Mouse (Mus musculus): ENCODE results near the gene Sycp3.

- TF ChIP-seq CTCF (IDR thresholded peaks at IDR 0.05; ENCODE audit: low read depth) (no peak), EP300 (IDR thresholded peaks at IDR 0.05; ENCODE audit: low read depth) (no peak)
Measured at GRCm38 (mm10) chr10:88504481-88504880, 45.1 kb downstream of the Sycp3 start.

Measured in heart, postnatal 0 days (tissue).